Mouse (Mus musculus) c-Kit-positive CD71-positive TER-119-negative erythroid progenitor cells, embryonic 14.5 days (primary cell): Measurements from ENCODE around the gene Mcm6.
A peak's percentile ranks its signal among the peaks of the same experiment; 100 is the strongest.
"Not testable (repeated sequence)": the region's sequence is repeated elsewhere in the genome, so short reads cannot be mapped to it uniquely, and the experiment has no call there.

Source experiments
- DNase-seq: peaks from one replicate; pipeline ENCODE4 v3.0.0-alpha.2; 2013; ENCODE audit warnings: low read depth

The Mcm6 gene

DNA sequence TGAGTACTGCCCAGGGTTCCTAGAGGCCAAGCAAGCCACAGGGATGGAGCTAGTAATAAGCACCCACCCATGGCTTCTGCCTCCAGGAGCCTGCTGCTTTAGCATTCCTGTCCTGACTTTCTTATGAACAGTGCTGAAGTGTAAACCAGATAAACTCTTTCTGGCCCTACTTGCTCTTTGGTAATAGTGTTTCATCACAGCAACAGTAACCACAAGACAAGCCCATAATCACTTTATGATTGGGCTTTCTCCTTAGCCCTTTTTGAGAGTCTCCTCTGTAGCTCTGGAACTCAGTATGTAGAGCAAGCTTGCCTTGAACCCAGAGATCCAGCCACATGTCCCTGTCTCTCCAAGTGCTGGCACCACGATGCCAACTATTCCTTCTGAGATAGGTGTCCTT lies 29.2 kb downstream of the Mcm6 start:
- DNase-seq, result no peak

DNA sequence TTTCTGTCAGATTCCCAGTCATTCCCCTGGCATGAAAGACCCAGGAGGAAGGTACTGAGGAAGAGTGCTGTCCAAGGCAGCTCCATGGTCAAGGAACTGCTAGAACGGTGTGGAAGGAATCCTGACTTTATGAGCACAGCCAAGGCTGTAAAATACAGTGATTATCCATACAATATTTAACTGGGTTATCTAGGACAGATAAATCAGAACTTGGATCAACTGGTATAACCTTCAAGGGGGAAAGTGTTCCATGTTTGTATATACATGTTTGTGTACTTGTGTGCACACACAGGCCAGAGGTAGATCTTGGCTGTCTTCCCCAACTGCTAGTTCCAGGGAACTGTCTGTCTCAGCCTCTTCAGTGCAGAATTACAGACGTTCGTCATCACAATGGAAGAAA lies 31.2 kb downstream of the Mcm6 start, which contains the start of gene Lct:
Gene Lct, minus strand, starts transcription at position 101 of the 400 bp plus-strand sequence.
- no peak for DNase-seq

DNA sequence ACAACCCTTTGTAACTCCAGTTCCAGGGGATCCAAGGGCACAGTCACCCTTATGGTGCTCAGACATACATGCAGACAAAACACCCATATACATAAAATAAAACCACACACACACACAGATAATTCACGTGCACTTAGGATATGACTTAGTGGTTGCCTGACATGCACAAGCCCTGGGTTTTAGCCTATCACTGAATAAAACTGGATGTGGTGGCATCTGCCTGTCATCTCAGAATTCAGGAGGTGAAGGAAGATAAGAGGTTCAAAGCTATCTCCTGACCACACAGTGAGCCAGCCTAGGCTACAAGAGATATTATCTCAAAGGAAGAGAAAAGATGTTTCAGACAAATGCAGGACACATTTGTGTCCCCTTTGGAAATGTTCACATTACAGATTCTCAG lies 32.3 kb downstream of the Mcm6 start:
- peak; percentile 20 for DNase-seq

GRCm38 (mm10) chr1:128324776-128325175 lies 34.7 kb downstream of the Mcm6 start:
- DNase-seq, result no peak

GRCm38 (mm10) chr1:128323026-128323643 lies 36.3 kb downstream of the Mcm6 start:
- DNase-seq, result no peak

- DNase-seq, result not testable (repeated sequence)
These were observed 40.2 kb downstream of the Mcm6 start for GRCm38 (mm10) chr1:128319266-128319665.

DNA sequence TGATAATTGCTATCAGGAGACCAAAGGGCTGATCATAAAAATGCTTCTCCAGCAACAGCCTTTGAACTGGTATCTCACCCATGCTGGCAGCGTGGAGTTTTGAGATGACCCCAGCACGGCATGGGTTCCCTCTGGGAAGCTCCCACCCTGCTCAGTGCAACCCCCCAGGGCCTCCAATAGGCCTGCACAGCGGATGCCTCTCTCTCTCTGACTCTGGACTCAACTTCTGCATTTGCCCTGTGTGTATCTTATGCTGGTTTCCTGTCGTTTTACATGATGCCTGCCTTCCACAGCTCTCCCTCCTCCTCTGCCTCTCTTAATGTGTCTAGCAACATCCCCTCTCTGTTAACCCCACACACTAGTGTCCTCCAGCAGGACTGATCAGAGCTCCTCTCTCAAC lies 44.8 kb downstream of the Mcm6 start:
- no peak for DNase-seq

GRCm38 (mm10) chr1:128309043-128309442 lies 50.4 kb downstream of the Mcm6 start:
- DNase-seq, result no peak

DNA sequence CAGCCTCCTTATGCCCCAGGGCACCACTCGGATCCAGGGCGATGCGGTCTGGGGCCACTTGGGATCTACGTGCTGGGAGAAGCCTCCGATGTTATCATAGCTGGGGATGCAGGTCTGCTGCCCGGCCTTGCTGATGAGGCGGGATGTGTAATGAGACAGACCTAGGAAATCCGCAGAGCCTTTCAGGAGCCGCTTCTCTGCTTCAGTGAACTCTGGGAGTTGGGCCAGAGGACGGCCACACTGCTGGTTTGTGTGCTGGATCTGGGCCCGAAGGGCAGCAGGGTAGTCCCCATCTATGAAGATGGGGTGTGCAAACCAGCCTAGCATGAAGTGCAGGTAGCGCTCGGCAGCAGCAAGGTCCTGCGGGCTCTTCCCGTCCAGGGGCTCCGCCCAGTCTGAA lies 55.6 kb downstream of the Mcm6 start:
- DNase-seq, result no peak

GRCm38 (mm10) chr1:128295717-128296528 lies 63.5 kb downstream of the Mcm6 start:
- no peak for DNase-seq

GRCm38 (mm10) chr1:128295296-128295695 lies 64.2 kb downstream of the Mcm6 start:
- no peak for DNase-seq

GRCm38 (mm10) chr1:128293524-128293923 lies 65.9 kb downstream of the Mcm6 start:
- no peak for DNase-seq

DNA sequence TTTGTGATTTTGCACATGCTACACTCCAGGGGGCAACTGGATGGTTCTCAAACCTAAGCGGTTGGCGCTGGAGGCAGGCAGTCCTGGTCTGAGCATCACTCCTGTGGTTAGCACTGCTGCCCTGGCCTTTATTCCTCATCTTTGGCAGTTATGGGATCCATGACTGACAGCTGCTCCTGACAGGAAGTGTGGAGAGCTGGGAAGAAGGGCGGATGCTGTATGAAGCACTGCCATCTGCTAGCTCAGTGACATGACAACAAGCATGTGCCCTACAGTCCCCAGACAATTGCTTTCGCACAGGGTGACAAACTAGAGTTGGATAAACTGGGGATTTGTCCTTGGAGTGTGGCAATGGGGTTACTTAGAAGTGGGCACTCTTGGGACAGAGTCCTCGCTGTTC lies 69.2 kb downstream of the Mcm6 start:
- no peak for DNase-seq

GRCm38 (mm10) chr1:128285136-128285535 lies 74.3 kb downstream of the Mcm6 start:
- DNase-seq, result no peak

GRCm38 (mm10) chr1:128284157-128284690 lies 75.2 kb downstream of the Mcm6 start:
- no peak for DNase-seq

GRCm38 (mm10) chr1:128282924-128283323 lies 76.5 kb downstream of the Mcm6 start:
- no peak for DNase-seq

- peak; percentile 17 for DNase-seq
These were observed 77.7 kb downstream of the Mcm6 start for GRCm38 (mm10) chr1:128281753-128282152.
